Mouse (Mus musculus) forebrain, embryonic 13.5 days (tissue): ENCODE results near the gene Ercc2. TPM values are rescaled to one million over a fixed set of nuclear protein-coding genes. Genes with fewer than 3 reads are reported as not detected.

ENCODE experiments used
- ATAC-seq: fragments of 200-750 bp; cut with Nextera tagmentation; 2 replicates; pipeline ENCODE4 v1.8.0; 2017
- H3K27ac ChIP-seq: fragments of 300-500 bp; sonication (generic); 2 replicates; pipeline ENCODE4 v1.5.1; 2015; ENCODE audit warnings: inconsistent platforms, mild to moderate bottlenecking, moderate library complexity
- H3K27me3 ChIP-seq: fragments of 300-500 bp; sonication (generic); 2 replicates; pipeline ENCODE4 v1.6.1; 2015; ENCODE audit warnings: mild to moderate bottlenecking, inconsistent platforms
- H3K36me3 ChIP-seq: fragments of 300-500 bp; sonication (generic); 2 replicates; pipeline ENCODE4 v1.6.1; 2015; ENCODE audit warnings: mild to moderate bottlenecking, inconsistent platforms; ENCODE audit not compliant: poor library complexity, severe bottlenecking
- H3K4me1 ChIP-seq: fragments of 300-500 bp; sonication (generic); 2 replicates; pipeline ENCODE4 v1.6.1; 2015; ENCODE audit warnings: inconsistent platforms
- H3K4me2 ChIP-seq: fragments of 300-500 bp; sonication (generic); 2 replicates; pipeline ENCODE4 v1.6.1; 2015; ENCODE audit warnings: inconsistent platforms, mild to moderate bottlenecking, moderate library complexity
- H3K4me3 ChIP-seq: fragments of 300-500 bp; sonication (generic); 2 replicates; pipeline ENCODE4 v1.5.1; 2015; ENCODE audit warnings: mild to moderate bottlenecking, inconsistent platforms
- H3K9ac ChIP-seq: fragments of 300-500 bp; sonication (generic); 2 replicates; pipeline ENCODE4 v1.6.1; 2015; ENCODE audit warnings: mild to moderate bottlenecking, inconsistent platforms
- H3K9me3 ChIP-seq: fragments of 300-500 bp; sonication (generic); replicated peaks from 2 replicates; pipeline ENCODE4 v1.6.1; 2016; ENCODE audit warnings: inconsistent platforms
- WGBS: fragments of 180-500 bp; shearing (Covaris S2); methylation state at CpG from one replicate; pipeline ENCODE4 v1.1.7; 2015; 5-methylcytosine and 5-hydroxymethylcytosine counted together
- polyA plus RNA-seq: library from polyadenylated mRNA; unstranded; fragments of >200 nt; fragmentation: Nextera tagmentation; extraction: Ambion mirVana; gene quantifications from 2 replicates; pipeline ENCODE4 v1.2.1, GENCODE M21; 2015

Gene Ercc2
- polyA plus RNA-seq, 1 experiment from 2014 or later: 20.4 TPM

- H3K9me3 ChIP-seq: no peaks in the 10 kb centered on the region
- H3K27ac ChIP-seq: peak overlapping the region; percentile 84
- under 1% methylated on average over 31 of the region's 31 CpGs for WGBS
- peaks cover 22% of the 10 kb centered on the region for H3K36me3 ChIP-seq
- peak overlapping the region; percentile 84 for H3K4me2 ChIP-seq
- peaks cover 14% of the 10 kb centered on the region for H3K27me3 ChIP-seq
- H3K4me1 ChIP-seq: peaks cover 36% of the 10 kb centered on the region
- H3K9ac ChIP-seq: peak overlapping the region; percentile 77
- peak overlapping the region; percentile 70 for H3K4me3 ChIP-seq
- ATAC-seq: peak; percentile 96
These were observed 36.8 kb upstream of the Ercc2 start for GRCm38 (mm10) chr7:19344938-19345471.

GRCm38 (mm10) chr7:19349188-19349915 is 32.5 kb upstream of the Ercc2 start:
- Histone ChIP-seq H3K27me3 (no peaks in the 10 kb centered on the region), H3K4me2 (no peak overlapping the region), H3K9me3 (no peaks in the 10 kb centered on the region; the same call in 1 of the 2 replicates), H3K4me1 (peaks cover 14% of the 10 kb centered on the region), H3K27ac (no peak overlapping the region), H3K9ac (no peak overlapping the region; the same call in 1 of the 2 replicates), H3K4me3 (no peak overlapping the region), H3K36me3 (peaks cover 61% of the 10 kb centered on the region)
- WGBS: 92% methylated on average over 13 of the region's 13 CpGs
- ATAC-seq: no peak

GRCm38 (mm10) chr7:19350221-19350620 is 31.6 kb upstream of the Ercc2 start:
- H3K4me3 ChIP-seq: no peak overlapping the region
- peaks cover 10% of the 10 kb centered on the region for H3K4me1 ChIP-seq
- WGBS: 93% methylated on average over 8 of the region's 8 CpGs
- peaks cover 70% of the 10 kb centered on the region for H3K36me3 ChIP-seq
- H3K4me2 ChIP-seq: no peak overlapping the region
- ATAC-seq: no peak
- H3K9ac ChIP-seq: no peak overlapping the region
- no peaks in the 10 kb centered on the region for H3K27me3 ChIP-seq
- H3K27ac ChIP-seq: no peak overlapping the region
- no peaks in the 10 kb centered on the region; the same call in 1 of the 2 replicates for H3K9me3 ChIP-seq

- H3K9ac ChIP-seq: no peak overlapping the region
These were observed 26.8 kb upstream of the Ercc2 start for GRCm38 (mm10) chr7:19354991-19355390.

GRCm38 (mm10) chr7:19356311-19356710 is 25.5 kb upstream of the Ercc2 start:
- Histone ChIP-seq H3K4me3 (no peak overlapping the region), H3K9ac (no peak overlapping the region), H3K27me3 (no peaks in the 10 kb centered on the region), H3K36me3 (peaks cover 62% of the 10 kb centered on the region), H3K27ac (no peak overlapping the region), H3K4me1 (peaks cover 22% of the 10 kb centered on the region), H3K4me2 (no peak overlapping the region), H3K9me3 (no peaks in the 10 kb centered on the region)
- WGBS: 82% methylated on average over 10 of the region's 10 CpGs
- ATAC-seq: no peak

More at GRCm38 (mm10) chr7:19354991-19355390, 26.8 kb upstream of the Ercc2 start:
- WGBS: 85% methylated on average over 5 of the region's 5 CpGs
- Histone ChIP-seq H3K4me3 (no peak overlapping the region), H3K36me3 (peaks cover 73% of the 10 kb centered on the region), H3K27ac (no peak overlapping the region), H3K4me2 (no peak overlapping the region), H3K9me3 (no peaks in the 10 kb centered on the region; the same call in 1 of the 2 replicates), H3K27me3 (no peaks in the 10 kb centered on the region), H3K4me1 (peaks cover 11% of the 10 kb centered on the region)
- no peak for ATAC-seq

GRCm38 (mm10) chr7:19357381-19358375 is 24.1 kb upstream of the Ercc2 start:
- Histone ChIP-seq H3K4me2 (peak overlapping the region; percentile 99), H3K36me3 (peaks cover 49% of the 10 kb centered on the region), H3K4me1 (peaks cover 34% of the 10 kb centered on the region), H3K9me3 (no peaks in the 10 kb centered on the region), H3K27me3 (no peaks in the 10 kb centered on the region), H3K4me3 (peak overlapping the region; percentile 64; the same call in 1 of the 2 replicates), H3K27ac (no peak overlapping the region), H3K9ac (peak overlapping the region; percentile 73)
- 91% methylated on average over 25 of the region's 25 CpGs for WGBS
- ATAC-seq: no peak

- no peak overlapping the region for H3K27ac ChIP-seq
- H3K27me3 ChIP-seq: no peaks in the 10 kb centered on the region
- peaks cover 39% of the 10 kb centered on the region for H3K36me3 ChIP-seq
- H3K4me2 ChIP-seq: peak overlapping the region; percentile 99
- no peaks in the 10 kb centered on the region for H3K9me3 ChIP-seq
- H3K9ac ChIP-seq: peak overlapping the region; percentile 73
- H3K4me3 ChIP-seq: peak overlapping the region; percentile 64
- 17% methylated on average over 13 of the region's 13 CpGs for WGBS
- ATAC-seq: no peak
- peaks cover 34% of the 10 kb centered on the region for H3K4me1 ChIP-seq
These were observed 23.2 kb upstream of the Ercc2 start for GRCm38 (mm10) chr7:19358634-19359033.

- Histone ChIP-seq H3K36me3 (peaks cover 33% of the 10 kb centered on the region), H3K4me3 (peak within 1 kb of the TSS; percentile 64), H3K9me3 (no peaks in the 10 kb centered on the region), H3K27ac (0 out of 2 replicates have a peak within 1 kb of the TSS, but pooled peaks have one; percentile 17), H3K4me2 (peak within 1 kb of the TSS; percentile 99), H3K4me1 (peaks cover 40% of the 10 kb centered on the region), H3K27me3 (no peaks in the 10 kb centered on the region), H3K9ac (peak within 1 kb of the TSS; percentile 73)
- peak; percentile 83 for ATAC-seq
- WGBS: under 1% methylated on average over 30 of the region's 31 CpGs
These were observed 22.4 kb upstream of the Ercc2 start, which contains the start of the genes Cd3eap and Ppp1r13l for GRCm38 (mm10) chr7:19359299-19359891. TSS of gene Cd3eap (minus strand) at chr7:19359483. TSS of gene Ppp1r13l (plus strand) at chr7:19359749.

- Histone ChIP-seq H3K4me2 (peak overlapping the region; percentile 99), H3K4me1 (peaks cover 40% of the 10 kb centered on the region), H3K4me3 (peak overlapping the region; percentile 64), H3K36me3 (peaks cover 27% of the 10 kb centered on the region), H3K27ac (0 out of 2 replicates have a peak overlapping the region, but pooled peaks have one; percentile 17), H3K27me3 (no peaks in the 10 kb centered on the region), H3K9me3 (no peaks in the 10 kb centered on the region), H3K9ac (peak overlapping the region; percentile 73)
- WGBS: under 1% methylated on average over 45 of the region's 45 CpGs
- ATAC-seq: peak; percentile 80
These were observed 21.7 kb upstream of the Ercc2 start for GRCm38 (mm10) chr7:19359892-19360641.

GRCm38 (mm10) chr7:19360944-19361343 is 20.9 kb upstream of the Ercc2 start:
- peaks cover 22% of the 10 kb centered on the region for H3K36me3 ChIP-seq
- H3K27ac ChIP-seq: no peak overlapping the region
- H3K4me3 ChIP-seq: peak overlapping the region; percentile 64
- ATAC-seq: peak; percentile 71
- no peaks in the 10 kb centered on the region for H3K27me3 ChIP-seq
- H3K4me2 ChIP-seq: peak overlapping the region; percentile 99
- no peaks in the 10 kb centered on the region for H3K9me3 ChIP-seq
- WGBS: under 1% methylated on average over 27 of the region's 27 CpGs
- peaks cover 40% of the 10 kb centered on the region for H3K4me1 ChIP-seq
- peak overlapping the region; percentile 73 for H3K9ac ChIP-seq
